Mouse (Mus musculus): ENCODE data around the gene P2rx7.

P2rx7 gene

GRCm38 (mm10) chr5:122690486-122690885, 46.8 kb downstream of the P2rx7 start:
- no peak for DNase-seq (ENCODE audit: low read depth, low spot score)

GRCm38 (mm10) chr5:122693431-122694207, 49.9 kb downstream of the P2rx7 start:
- no peak for DNase-seq (ENCODE audit: low read depth, low spot score)

- DNase-seq (ENCODE audit: low read depth, low spot score) = no peak
Observed at GRCm38 (mm10) chr5:122695516-122695915, 51.8 kb downstream of the P2rx7 start.

GRCm38 (mm10) chr5:122698041-122698700, 54.5 kb downstream of the P2rx7 start:
- DNase-seq (ENCODE audit: low read depth, low spot score) = no peak

- no peak for DNase-seq (ENCODE audit: low read depth, low spot score)
Observed at GRCm38 (mm10) chr5:122698701-122699060, 55.0 kb downstream of the P2rx7 start.

- no peak for DNase-seq (ENCODE audit: low read depth, low spot score)
Observed at GRCm38 (mm10) chr5:122700109-122700836, 56.6 kb downstream of the P2rx7 start.

GRCm38 (mm10) chr5:122700837-122701212, 57.1 kb downstream of the P2rx7 start:
- DNase-seq (ENCODE audit: low read depth, low spot score) = no peak

GRCm38 (mm10) chr5:122702156-122702555, 58.4 kb downstream of the P2rx7 start:
- no peak for DNase-seq (ENCODE audit: low read depth, low spot score)

- DNase-seq (ENCODE audit: low read depth, low spot score) = no peak
Observed at GRCm38 (mm10) chr5:122703574-122703973, 59.9 kb downstream of the P2rx7 start.

- no peak for DNase-seq (ENCODE audit: low read depth, low spot score)
Observed at GRCm38 (mm10) chr5:122704571-122704970, 60.9 kb downstream of the P2rx7 start.

GRCm38 (mm10) chr5:122705174-122705573, 61.5 kb downstream of the P2rx7 start:
- DNase-seq (ENCODE audit: low read depth, low spot score) = no peak

- DNase-seq (ENCODE audit: low read depth, low spot score) = no peak
Observed at GRCm38 (mm10) chr5:122706917-122707275, 63.2 kb downstream of the P2rx7 start.

GRCm38 (mm10) chr5:122707276-122708181, 63.8 kb downstream of the P2rx7 start, which contains the start of gene P2rx4:
Gene P2rx4 (plus strand): TSS chr5:122707544.
- peak; percentile 61 for DNase-seq (ENCODE audit: low read depth, low spot score)

- DNase-seq (ENCODE audit: low read depth, low spot score) = no peak
Observed at GRCm38 (mm10) chr5:122708819-122709218, 65.1 kb downstream of the P2rx7 start.

- no peak for DNase-seq (ENCODE audit: low read depth, low spot score)
Observed at GRCm38 (mm10) chr5:122715723-122716122, 72.0 kb downstream of the P2rx7 start.

GRCm38 (mm10) chr5:122716793-122717192, 73.1 kb downstream of the P2rx7 start:
- DNase-seq (ENCODE audit: low read depth, low spot score) = no peak

GRCm38 (mm10) chr5:122718400-122718799, 74.7 kb downstream of the P2rx7 start:
- DNase-seq (ENCODE audit: low read depth, low spot score) = no peak

- no peak for DNase-seq (ENCODE audit: low read depth, low spot score)
Observed at GRCm38 (mm10) chr5:122719168-122719567, 75.5 kb downstream of the P2rx7 start.

GRCm38 (mm10) chr5:122725453-122725852, 81.7 kb downstream of the P2rx7 start:
- no peak for DNase-seq (ENCODE audit: low read depth, low spot score)

GRCm38 (mm10) chr5:122726068-122726467, 82.4 kb downstream of the P2rx7 start:
- DNase-seq (ENCODE audit: low read depth, low spot score) = peak; percentile 87

GRCm38 (mm10) chr5:122726595-122726994, 82.9 kb downstream of the P2rx7 start:
- DNase-seq (ENCODE audit: low read depth, low spot score) = no peak

Measured in forelimb bud, embryonic 11.5 days (tissue).